Mouse (Mus musculus): ENCODE measurements around the gene Mrps18b.

GRCm38 (mm10) chr17:35870151-35870883, 45.9 kb downstream of the Mrps18b start:
- no peak for TF ChIP-seq CTCF (IDR thresholded peaks at IDR 0.05; ENCODE audit: extremely low read depth, insufficient read length, insufficient replicate concordance, low read depth, low read length)
- no peak for TF ChIP-seq POLR2A (IDR thresholded peaks at IDR 0.05; ENCODE audit: low read depth, low read length)
